Mouse (Mus musculus): ENCODE measurements around the gene Mtch1. TPM values are rescaled to one million over a fixed set of nuclear protein-coding genes. Genes with fewer than 3 reads are reported as not detected.

The Mtch1 gene
- polyA plus RNA-seq, 1 experiment from 2014 or later = 533 TPM

DNA sequence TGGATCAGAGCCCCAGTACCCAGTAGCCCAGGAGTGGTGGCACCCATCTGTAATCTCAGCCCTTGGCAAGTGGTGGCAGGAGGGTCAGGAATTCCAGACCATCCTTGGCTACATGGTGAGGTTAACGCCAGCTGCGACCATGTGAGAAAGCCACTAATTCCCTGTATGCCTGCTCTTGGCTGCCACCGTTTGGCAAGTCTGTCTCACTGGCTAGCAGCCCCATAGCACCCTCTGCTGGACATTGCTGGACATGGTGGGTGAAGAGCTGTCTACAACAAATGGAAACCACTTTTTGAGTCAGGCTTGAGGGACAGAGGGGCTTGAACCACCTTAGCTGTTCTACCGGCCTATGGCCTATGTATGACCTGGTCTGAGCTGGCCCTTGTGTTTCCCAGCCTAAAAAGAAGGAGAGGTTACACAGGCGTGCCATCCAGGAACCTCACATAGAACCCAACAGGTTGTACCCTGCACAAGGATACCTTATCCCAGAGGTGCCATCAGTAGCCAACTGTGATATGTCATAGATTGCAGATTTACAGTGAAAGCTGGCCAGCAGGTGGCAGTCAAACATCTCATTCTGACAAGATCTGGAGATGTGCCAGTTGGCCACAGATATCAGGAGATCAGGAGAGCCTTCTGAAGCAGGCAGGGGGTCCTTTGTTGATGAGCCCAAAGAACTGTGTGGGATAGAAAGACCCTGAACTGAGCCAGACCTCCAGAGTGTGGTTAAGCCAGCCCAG lies 23.4 kb upstream of the Mtch1 start:
- WGBS = 4% methylated on average over 5 of the region's 5 CpGs
- Histone ChIP-seq H3K4me1 (ENCODE audit: control insufficient read depth, insufficient read depth, low read length) (no peaks in the 10 kb centered on the region), H3K27ac (replicated peaks; ENCODE audit: low read depth, low read length) (0 out of 2 replicates have a peak overlapping the region, but pooled peaks have one; percentile 8), H3K27me3 (ENCODE audit: control insufficient read depth, insufficient read depth, low read length) (no peaks in the 10 kb centered on the region), H3K36me3 (ENCODE audit: control insufficient read depth, insufficient read depth, low read length) (no peaks in the 10 kb centered on the region), H3K4me2 (ENCODE audit: low read length) (no peak overlapping the region), H3K4me3 (replicated peaks; ENCODE audit: low read depth, low read length) (no peak overlapping the region), H3K9ac (replicated peaks; ENCODE audit: low read length) (no peak overlapping the region), H3K9me3 (ENCODE audit: control insufficient read depth, low read length) (no peaks in the 10 kb centered on the region)
- DNase-seq (peak; percentile 95), ATAC-seq (ENCODE audit: low FRiP score, low TSS enrichment) (peak; percentile 69; the same call in 1 of the 2 replicates)

DNA sequence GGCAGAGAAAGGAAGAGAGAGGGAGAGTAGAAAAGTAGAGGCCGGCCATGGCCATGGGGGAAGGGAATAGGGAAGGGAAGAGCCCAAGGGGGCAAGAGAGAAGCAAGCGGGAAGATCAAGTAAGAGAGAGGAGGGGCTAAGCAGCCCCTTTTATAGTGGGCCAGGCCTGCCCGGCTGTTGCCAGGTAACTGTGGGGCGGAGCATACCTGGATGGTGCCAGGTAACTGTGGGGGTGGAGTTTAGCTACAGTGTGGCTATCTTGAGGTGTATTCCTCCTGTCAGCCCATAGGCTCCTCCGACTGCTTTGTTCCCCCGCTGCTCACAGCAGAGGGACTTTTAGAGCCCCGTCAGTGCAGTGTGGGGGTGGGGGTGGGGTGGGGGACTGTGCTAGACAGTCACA lies 21.0 kb upstream of the Mtch1 start:
- DNase-seq (no peak), ATAC-seq (ENCODE audit: low FRiP score, low TSS enrichment) (no peak)
- 17% methylated on average over 7 of the region's 7 CpGs for WGBS
- H3K36me3 ChIP-seq (ENCODE audit: control insufficient read depth, insufficient read depth, low read length) = no peaks in the 10 kb centered on the region
- H3K9me3 ChIP-seq (ENCODE audit: control insufficient read depth, low read length) = no peaks in the 10 kb centered on the region
- H3K4me3 ChIP-seq (replicated peaks; ENCODE audit: low read depth, low read length) = no peak overlapping the region
- no peak overlapping the region for H3K27ac ChIP-seq (replicated peaks; ENCODE audit: low read depth, low read length)
- no peak overlapping the region for H3K4me2 ChIP-seq (ENCODE audit: low read length)
- no peak overlapping the region for H3K9ac ChIP-seq (replicated peaks; ENCODE audit: low read length)
- H3K27me3 ChIP-seq (ENCODE audit: control insufficient read depth, insufficient read depth, low read length) = no peaks in the 10 kb centered on the region
- no peaks in the 10 kb centered on the region for H3K4me1 ChIP-seq (ENCODE audit: control insufficient read depth, insufficient read depth, low read length)

DNA sequence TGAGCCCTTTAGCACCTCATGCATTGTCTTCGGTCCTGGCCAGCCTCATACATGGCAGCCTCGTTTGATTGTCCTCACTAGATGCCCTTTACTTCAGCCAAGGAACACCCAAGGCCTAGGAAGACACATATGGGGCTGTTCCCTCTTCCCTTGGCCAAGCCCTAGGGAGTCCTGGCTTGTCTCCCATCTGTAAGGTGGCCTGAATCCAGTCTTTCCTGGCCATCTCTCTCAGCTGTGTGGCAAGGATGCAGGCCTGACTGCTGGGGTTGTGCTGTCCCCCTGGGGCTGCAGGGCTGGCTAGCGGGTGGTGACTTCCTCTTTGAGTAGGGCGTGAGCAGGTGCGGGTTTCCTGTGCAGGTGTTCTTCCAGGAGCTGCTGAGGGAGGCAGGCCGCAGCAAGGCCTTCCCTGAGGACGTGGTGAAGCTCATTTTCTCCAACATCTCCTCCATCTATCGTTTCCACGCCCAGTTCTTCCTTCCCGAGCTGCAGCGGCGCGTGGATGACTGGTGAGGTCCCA lies 17.4 kb upstream of the Mtch1 start:
- 94% methylated on average over 13 of the region's 13 CpGs for WGBS
- Histone ChIP-seq H3K36me3 (ENCODE audit: control insufficient read depth, insufficient read depth, low read length) (no peaks in the 10 kb centered on the region), H3K9ac (replicated peaks; ENCODE audit: low read length) (no peak overlapping the region), H3K4me2 (ENCODE audit: low read length) (no peak overlapping the region), H3K27ac (replicated peaks; ENCODE audit: low read depth, low read length) (no peak overlapping the region), H3K4me1 (ENCODE audit: control insufficient read depth, insufficient read depth, low read length) (no peaks in the 10 kb centered on the region), H3K9me3 (ENCODE audit: control insufficient read depth, low read length) (no peaks in the 10 kb centered on the region), H3K4me3 (replicated peaks; ENCODE audit: low read depth, low read length) (no peak overlapping the region), H3K27me3 (ENCODE audit: control insufficient read depth, insufficient read depth, low read length) (no peaks in the 10 kb centered on the region)
- ATAC-seq (ENCODE audit: low FRiP score, low TSS enrichment) (no peak), DNase-seq (no peak)

DNA sequence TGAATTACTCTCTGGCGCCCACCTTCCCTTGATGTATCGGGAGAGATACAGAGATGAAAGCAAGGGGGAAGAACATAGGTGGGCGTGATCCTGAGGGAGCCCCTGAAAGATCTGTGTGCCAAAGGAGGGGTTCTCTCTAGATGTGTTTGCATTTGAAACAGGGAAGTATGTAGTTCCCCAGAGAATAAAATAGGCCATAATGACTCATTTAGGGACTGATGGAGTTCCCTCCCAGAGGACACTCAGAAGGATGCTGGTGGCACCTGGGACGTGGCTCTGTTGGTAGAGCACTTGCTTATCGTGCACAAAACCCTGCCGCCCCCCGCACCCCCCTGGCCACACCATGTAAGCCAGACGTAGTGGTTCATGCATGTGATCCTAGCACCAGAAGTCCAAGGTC lies 15.4 kb upstream of the Mtch1 start:
- 89% methylated on average over 8 of the region's 8 CpGs for WGBS
- DNase-seq (no peak), ATAC-seq (ENCODE audit: low FRiP score, low TSS enrichment) (no peak)
- Histone ChIP-seq H3K9ac (replicated peaks; ENCODE audit: low read length) (no peak overlapping the region), H3K4me2 (ENCODE audit: low read length) (no peak overlapping the region), H3K27ac (replicated peaks; ENCODE audit: low read depth, low read length) (no peak overlapping the region), H3K4me1 (ENCODE audit: control insufficient read depth, insufficient read depth, low read length) (no peaks in the 10 kb centered on the region), H3K9me3 (ENCODE audit: control insufficient read depth, low read length) (no peaks in the 10 kb centered on the region), H3K4me3 (replicated peaks; ENCODE audit: low read depth, low read length) (no peak overlapping the region), H3K36me3 (ENCODE audit: control insufficient read depth, insufficient read depth, low read length) (no peaks in the 10 kb centered on the region), H3K27me3 (ENCODE audit: control insufficient read depth, insufficient read depth, low read length) (no peaks in the 10 kb centered on the region)

DNA sequence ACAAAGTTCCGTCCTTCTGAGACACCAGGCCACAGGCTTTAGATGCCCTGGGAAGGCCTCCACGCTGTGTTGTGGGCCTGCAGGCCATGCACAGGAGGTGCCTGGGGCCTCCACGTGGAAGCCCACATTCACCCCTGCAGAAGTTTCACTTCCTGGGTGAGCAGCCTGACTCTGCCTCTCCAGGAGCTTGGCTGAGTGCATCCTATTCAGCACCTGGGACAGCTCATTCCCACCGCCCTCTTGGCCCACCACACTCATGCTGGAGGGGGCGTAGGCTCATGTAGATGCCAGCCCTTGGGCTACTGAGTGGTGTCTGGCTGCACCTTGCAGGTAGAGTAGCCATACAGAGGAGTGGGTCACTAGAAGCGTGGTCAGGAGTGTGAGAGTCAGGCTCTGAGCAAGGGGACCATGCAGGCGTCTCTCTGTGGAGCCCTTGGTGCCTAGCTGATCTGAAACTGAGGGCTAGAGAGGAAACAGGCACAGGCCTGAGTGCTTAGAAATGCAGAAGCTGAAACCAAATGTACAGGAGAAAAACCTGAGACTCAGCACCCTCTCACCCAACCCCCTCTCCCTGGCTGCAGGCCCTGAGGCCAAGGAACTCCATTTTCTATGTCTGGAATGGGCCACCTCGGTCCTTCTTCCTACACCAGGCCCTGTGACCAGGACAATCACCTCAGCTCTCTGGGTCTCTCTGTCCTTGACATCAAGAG lies 14.4 kb upstream of the Mtch1 start:
- Histone ChIP-seq H3K36me3 (ENCODE audit: control insufficient read depth, insufficient read depth, low read length) (no peaks in the 10 kb centered on the region), H3K9ac (replicated peaks; ENCODE audit: low read length) (no peak overlapping the region), H3K4me2 (ENCODE audit: low read length) (no peak overlapping the region), H3K9me3 (ENCODE audit: control insufficient read depth, low read length) (no peaks in the 10 kb centered on the region), H3K27ac (replicated peaks; ENCODE audit: low read depth, low read length) (no peak overlapping the region), H3K4me3 (replicated peaks; ENCODE audit: low read depth, low read length) (no peak overlapping the region), H3K4me1 (ENCODE audit: control insufficient read depth, insufficient read depth, low read length) (peaks cover 6% of the 10 kb centered on the region), H3K27me3 (ENCODE audit: control insufficient read depth, insufficient read depth, low read length) (no peaks in the 10 kb centered on the region)
- 66% methylated on average over 8 of the region's 8 CpGs for WGBS
- DNase-seq (no peak), ATAC-seq (ENCODE audit: low FRiP score, low TSS enrichment) (no peak)

DNA sequence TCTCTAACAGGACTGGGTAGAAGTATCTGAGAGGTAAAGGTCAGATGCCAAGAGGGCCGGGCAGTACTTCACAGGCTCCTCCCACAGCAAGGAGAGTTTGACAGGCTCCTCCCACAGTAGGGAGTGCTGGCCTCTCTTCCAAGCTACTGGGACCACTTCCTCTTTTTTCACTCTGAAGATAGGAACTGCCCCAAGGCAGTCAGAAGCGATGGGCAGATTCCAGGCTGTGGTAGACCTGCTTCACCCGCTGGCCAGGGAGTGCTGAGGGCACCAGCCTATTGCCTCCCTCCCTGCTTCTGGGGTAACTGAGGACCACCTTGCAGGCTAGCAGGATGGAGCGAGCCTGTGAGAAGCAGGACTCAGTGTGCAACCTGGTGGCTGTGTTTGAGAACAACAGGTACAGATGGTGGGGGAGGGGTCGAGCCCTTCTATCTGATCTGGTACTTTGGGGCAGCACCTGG lies 13.1 kb upstream of the Mtch1 start, which contains the start of gene Fgd2:
Fgd2 (plus strand) TSS at position 154 of the 461 bp plus-strand sequence.
- Histone ChIP-seq H3K36me3 (ENCODE audit: control insufficient read depth, insufficient read depth, low read length) (no peaks in the 10 kb centered on the region), H3K9ac (replicated peaks; ENCODE audit: low read length) (no peak within 1 kb of the TSS), H3K27ac (replicated peaks; ENCODE audit: low read depth, low read length) (no peak within 1 kb of the TSS), H3K4me1 (ENCODE audit: control insufficient read depth, insufficient read depth, low read length) (peaks cover 19% of the 10 kb centered on the region), H3K9me3 (ENCODE audit: control insufficient read depth, low read length) (no peaks in the 10 kb centered on the region), H3K4me3 (replicated peaks; ENCODE audit: low read depth, low read length) (no peak within 1 kb of the TSS), H3K4me2 (ENCODE audit: low read length) (no peak within 1 kb of the TSS), H3K27me3 (ENCODE audit: control insufficient read depth, insufficient read depth, low read length) (no peaks in the 10 kb centered on the region)
- no peak for ATAC-seq (ENCODE audit: low FRiP score, low TSS enrichment)
- DNase-seq = no peak
- 29% methylated on average over 5 of the region's 5 CpGs for WGBS

DNA sequence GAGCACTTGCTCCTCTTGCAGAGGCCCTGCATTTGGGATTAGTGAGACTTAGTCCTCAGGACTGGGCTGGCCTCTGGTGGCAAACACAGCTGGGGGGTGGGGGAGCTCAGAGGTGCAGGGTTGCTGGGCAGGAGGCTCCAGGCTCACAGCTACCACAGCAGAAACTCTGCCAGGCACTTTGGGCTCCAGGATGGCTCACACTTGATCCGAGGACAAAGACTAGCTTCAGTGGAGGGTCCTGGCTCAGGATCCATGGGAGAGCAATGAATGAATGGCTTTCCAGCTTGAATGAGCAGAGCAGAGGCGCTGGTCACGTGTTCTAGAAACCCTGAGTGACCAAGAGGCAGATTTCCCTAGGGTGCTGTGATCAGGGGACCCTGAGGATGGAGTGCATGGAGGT lies 11.2 kb upstream of the Mtch1 start:
- Histone ChIP-seq H3K9ac (replicated peaks; ENCODE audit: low read length) (no peak overlapping the region), H3K4me1 (ENCODE audit: control insufficient read depth, insufficient read depth, low read length) (peaks cover 30% of the 10 kb centered on the region), H3K36me3 (ENCODE audit: control insufficient read depth, insufficient read depth, low read length) (no peaks in the 10 kb centered on the region), H3K9me3 (ENCODE audit: control insufficient read depth, low read length) (no peaks in the 10 kb centered on the region), H3K27ac (replicated peaks; ENCODE audit: low read depth, low read length) (no peak overlapping the region), H3K4me3 (replicated peaks; ENCODE audit: low read depth, low read length) (no peak overlapping the region), H3K27me3 (ENCODE audit: control insufficient read depth, insufficient read depth, low read length) (no peaks in the 10 kb centered on the region), H3K4me2 (ENCODE audit: low read length) (no peak overlapping the region)
- WGBS = 59% methylated on average over 3 of the region's 3 CpGs
- DNase-seq (no peak), ATAC-seq (ENCODE audit: low FRiP score, low TSS enrichment) (no peak)

DNA sequence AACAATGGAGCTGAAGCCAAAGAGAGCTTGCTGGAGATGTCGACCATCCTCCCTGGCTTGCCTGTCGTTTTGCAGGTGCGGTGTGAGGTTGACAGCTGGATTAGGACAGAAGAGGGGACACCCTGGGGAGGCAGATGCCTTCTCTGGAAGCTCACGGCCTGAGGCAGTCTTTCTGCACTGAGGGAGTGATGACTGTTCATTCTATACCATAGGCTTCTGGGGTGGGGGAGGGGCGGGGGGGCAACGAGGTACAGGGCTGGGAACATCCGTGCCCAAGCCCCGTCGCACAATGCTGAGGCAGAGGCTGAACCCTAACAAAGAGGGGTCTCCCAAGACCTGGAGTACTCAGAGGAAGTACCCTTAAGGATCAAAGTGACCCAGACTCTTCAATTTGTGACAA lies 9.1 kb upstream of the Mtch1 start:
- Histone ChIP-seq H3K4me2 (ENCODE audit: low read length) (peak overlapping the region; percentile 61), H3K9me3 (ENCODE audit: control insufficient read depth, low read length) (no peaks in the 10 kb centered on the region), H3K27ac (replicated peaks; ENCODE audit: low read depth, low read length) (peak overlapping the region; percentile 99), H3K36me3 (ENCODE audit: control insufficient read depth, insufficient read depth, low read length) (no peaks in the 10 kb centered on the region), H3K9ac (replicated peaks; ENCODE audit: low read length) (peak overlapping the region; percentile 66), H3K27me3 (ENCODE audit: control insufficient read depth, insufficient read depth, low read length) (no peaks in the 10 kb centered on the region), H3K4me1 (ENCODE audit: control insufficient read depth, insufficient read depth, low read length) (peaks cover 30% of the 10 kb centered on the region), H3K4me3 (replicated peaks; ENCODE audit: low read depth, low read length) (peak overlapping the region; percentile 33)
- DNase-seq (no peak), ATAC-seq (ENCODE audit: low FRiP score, low TSS enrichment) (peak; percentile 64)
- WGBS = 4% methylated on average over 9 of the region's 9 CpGs

All from midbrain, embryonic 14.5 days (tissue).